9 mouse cellular contexts compared by ENCODE assay signal in the genomic region with DNA sequence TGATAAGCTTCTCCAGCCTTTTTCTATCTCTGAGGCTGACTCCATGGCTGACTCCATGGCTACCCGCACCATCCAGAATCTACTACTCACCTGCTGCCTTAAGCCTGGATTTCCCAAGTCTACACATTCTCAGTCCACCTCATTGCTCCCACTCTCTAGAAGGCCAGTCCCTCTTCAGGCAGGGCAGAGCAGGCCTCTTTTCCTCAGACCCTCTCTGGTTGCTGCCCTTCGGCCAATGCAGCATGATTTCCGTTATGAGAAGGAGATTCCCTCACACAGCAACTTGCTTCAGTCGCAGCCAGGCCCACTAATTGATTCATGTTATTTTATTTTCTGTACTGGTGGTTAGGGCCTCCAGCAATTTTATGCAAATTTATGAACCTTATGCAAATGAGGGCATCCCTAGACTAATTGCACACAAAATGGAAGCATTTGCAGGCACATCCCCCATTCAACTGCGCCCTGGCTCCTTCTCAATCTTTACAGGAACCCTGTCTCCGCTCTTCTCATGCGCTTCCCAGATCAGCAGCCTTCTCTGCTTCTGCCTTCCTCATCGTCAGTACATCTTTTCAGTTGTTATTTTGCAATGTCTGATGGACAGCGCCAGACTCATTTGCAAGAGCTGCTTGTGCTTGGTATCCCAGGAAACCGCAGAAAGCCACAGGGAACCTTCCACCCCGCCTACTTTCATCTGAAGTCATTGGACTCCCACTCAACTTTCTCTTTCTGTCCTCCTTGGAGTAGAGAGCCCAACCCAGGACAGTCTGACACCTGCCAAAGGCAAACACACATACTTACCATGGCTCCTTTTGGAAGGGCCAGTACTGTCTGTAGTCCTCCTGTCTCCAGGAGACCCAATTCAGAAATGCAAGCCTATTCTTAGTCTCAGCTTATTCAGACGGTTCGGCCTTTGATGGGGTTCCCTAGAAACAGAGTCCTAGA.
DNase-seq lines count a peak whose midpoint lies in the region.
"Had no signal": no experiment of that assay in that cellular context is flagged by ENCODE, and none has a peak within 500 bp of the region (broad histone marks: within the 10 kb centered on the region; RNA-seq: fewer than 3 reads in every experiment).

No protein-coding gene starts in this region.

- DNase-seq in left cerebral cortex, adult 18-20 months (ENCODE audit: low spot score in 2 of 2): peak; percentile 5 to 28
- no peak for DNase-seq in left cerebral cortex, adult 11 months (ENCODE audit: low spot score)
- peak; percentile 16 to 27 for DNase-seq in frontal cortex, postnatal 10 days (ENCODE audit: low spot score in 2 of 2)
- DNase-seq in left cerebral cortex, postnatal 25 days (ENCODE audit: low spot score in 2 of 2): peak; percentile 21 to 78
- peak; percentile 47 to 67 for DNase-seq in right cerebral cortex, postnatal 10 days (ENCODE audit: low spot score in 2 of 2)
- no peak for DNase-seq in heart, postnatal 36 days
- no peak for DNase-seq in thymus, postnatal 14 days
- DNase-seq in ovary, adult 18-20 months (ENCODE audit: low spot score): no peak
- DNase-seq: kidney, adult 11 months had no signal

- intact Hi-C loops in left cerebral cortex, postnatal 25 days (cut with DNase I): no loop called here
- intact Hi-C loops in heart, postnatal 36 days (cut with DNase I): no loop called here

Comparison
In these comparisons a context has a peak if more than half of its experiments do, and no peak if none do; other contexts are left out.
1. DNase-seq: peak in left cerebral cortex, adult 18-20 months (2 of 2), frontal cortex, postnatal 10 days (2 of 2), left cerebral cortex, postnatal 25 days (2 of 2) and right cerebral cortex, postnatal 10 days (2 of 2); none in left cerebral cortex, adult 11 months (single experiment), heart, postnatal 36 days (0 of 2), thymus, postnatal 14 days (single experiment) and ovary, adult 18-20 months (single experiment).